Mouse (Mus musculus) Patski (cell line): Measurements from ENCODE around the gene Triap1. TPM values are rescaled to one million over a fixed set of nuclear protein-coding genes. Genes with fewer than 3 reads are reported as not detected.
A peak's percentile ranks its signal among the peaks of the same experiment; 100 is the strongest.

Source experiments
- ATAC-seq: fragments of 100-300 bp; one replicate; pipeline ENCODE4 v1.8.0; 2021
- CTCF ChIA-PET: fragments of 350-600 bp; sonication (Branson Sonifier 250); formaldehyde crosslinking; loops from one replicate; lab custom pipeline; 2022; ENCODE audit warnings: inconsistent platforms; lab: Charles Lee
- POLR2A ChIA-PET: fragments of 350-600 bp; sonication (Branson Sonifier 250); formaldehyde crosslinking; loops from one replicate; lab custom pipeline; 2022; ENCODE audit warnings: antibody characterized with exemption, inconsistent platforms; lab: Charles Lee
- DNase-seq: peaks from one replicate; pipeline ENCODE4 v3.0.0-alpha.2; 2011; ENCODE audit warnings: low read depth, low spot score
- H3K27me3 ChIP-seq: fragments of 371-371 bp; one replicate; pipeline ENCODE4 v1.5.1; 2021
- CTCF ChIP-seq: fragments of 100-300 bp; IDR thresholded peaks from one replicate; pipeline ENCODE4 v1.5.1; 2021
- in situ Hi-C: fragments of 300-500 bp; cut with MboI; formaldehyde crosslinking; loops from 3 replicates; pipeline ENCODE4 v1.11.1; 2018; ENCODE audit warnings: low pct_unique_long_range_greater_than_20kb, mixed read lengths
- polyA plus RNA-seq: library from polyadenylated mRNA; unstranded; gene quantifications from one replicate; pipeline ENCODE4 v1.2.3, GENCODE M21; 2021

Gene Triap1
- polyA plus RNA-seq, 1 experiment from 2014 or later, result 46.1 TPM

DNA sequence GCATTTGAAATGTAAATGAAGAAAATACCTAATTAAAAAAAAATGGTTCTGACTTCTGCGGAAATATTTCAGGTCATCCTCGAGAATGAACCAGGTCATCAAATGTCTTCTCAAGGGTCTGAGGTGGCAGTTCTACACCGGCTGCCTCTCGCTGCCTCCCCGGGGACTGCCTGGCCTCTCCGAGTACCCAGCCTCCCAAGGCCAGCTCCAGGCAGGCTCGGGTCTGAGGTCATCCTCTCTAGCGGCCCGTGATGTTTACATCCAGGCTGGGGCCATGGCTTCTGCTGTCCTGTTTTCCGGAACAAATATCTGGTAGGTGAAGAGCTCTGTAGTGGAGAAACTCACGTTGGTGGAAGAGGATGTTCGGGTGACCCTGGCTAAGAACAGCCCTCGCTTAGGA, 14.0 kb downstream of the Triap1 start:
- ChIA-PET CTCF (interaction anchor here (1.2 kb wide), 1 partner anchor 87 kb away, joined by 5 read pairs; no protein-coding TSS in a partner anchor), POLR2A (no interaction called here)
- H3K27me3 ChIP-seq, result peaks cover 4% of the 10 kb centered on the region
- DNase-seq, result no peak
- in situ Hi-C loops, result loop anchor here (5.0 kb wide), 2 partner anchors 47 to 87 kb away; no protein-coding TSS in a partner anchor
- no peak for TF ChIP-seq CTCF
- ATAC-seq, result no peak

DNA sequence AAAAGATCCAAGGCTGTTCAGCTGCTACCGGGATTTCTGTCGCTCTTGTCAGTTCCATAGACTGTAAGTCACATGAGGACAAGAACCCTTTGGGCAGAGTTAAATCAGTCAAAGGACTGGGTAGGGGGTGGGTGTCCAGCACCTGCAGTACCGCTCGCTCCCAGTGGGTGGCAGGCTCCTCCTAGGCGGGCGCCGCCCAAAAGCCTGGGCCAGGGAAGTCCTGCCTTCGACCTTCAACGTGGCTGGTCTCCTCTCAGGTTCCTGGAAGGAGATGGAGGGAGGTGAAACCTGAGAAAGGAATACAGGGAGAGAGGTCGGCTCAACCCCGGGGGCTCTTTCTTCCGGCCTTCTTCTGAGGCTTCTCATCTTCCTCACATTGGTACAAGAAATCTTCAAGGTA, 17.8 kb downstream of the Triap1 start:
- CTCF ChIA-PET, result interaction anchor here (0.8 to 2.6 kb wide), 3 partner anchors 11 to 82 kb away, joined by 3 to 13 read pairs (median 4); no protein-coding TSS in a partner anchor
- ATAC-seq (peak; percentile 79), DNase-seq (peak; percentile 25)
- H3K27me3 ChIP-seq, result peaks cover 4% of the 10 kb centered on the region
- in situ Hi-C loops, result loop anchor here (5.0 kb wide), 2 partner anchors 43 to 83 kb away; no protein-coding TSS in a partner anchor
- TF ChIP-seq CTCF, result peak; percentile 99
- POLR2A ChIA-PET, result interaction anchor here (0.6 to 1.3 kb wide), 3 partner anchors 10 to 347 kb away, joined by 3 to 4 read pairs (median 3); partner anchors contain the start of gene Cox6a1

DNA sequence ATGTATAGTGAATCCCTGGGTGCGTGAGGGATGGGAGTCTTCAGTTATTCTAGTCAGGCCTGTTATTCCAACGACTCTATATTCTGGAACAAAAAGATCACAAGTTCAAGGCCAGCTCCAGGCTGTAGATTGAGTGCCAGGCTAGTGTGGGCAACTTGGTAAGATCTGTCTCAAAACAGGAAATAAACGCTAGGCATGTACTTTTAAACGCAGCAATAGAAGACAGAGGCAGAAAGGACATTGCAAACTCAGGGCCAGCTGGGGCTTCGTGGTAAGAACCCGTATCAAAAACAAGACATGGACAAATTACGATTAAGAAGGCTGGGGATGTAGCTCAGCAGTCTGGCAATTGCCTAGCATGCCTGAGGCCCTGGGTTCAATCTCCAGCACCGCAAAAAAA, 18.4 kb downstream of the Triap1 start:
- ChIA-PET CTCF (interaction anchor here (0.7 to 2.6 kb wide), 6 partner anchors 8 to 112 kb away, joined by 3 to 13 read pairs (median 3); no protein-coding TSS in a partner anchor), POLR2A (interaction anchor here (0.8 to 1.3 kb wide), 2 partner anchors 10 to 113 kb away, joined by 3 to 4 read pairs; partner anchors contain the start of gene Cox6a1)
- DNase-seq (no peak), ATAC-seq (no peak)
- peaks cover 4% of the 10 kb centered on the region for H3K27me3 ChIP-seq
- TF ChIP-seq CTCF, result no peak
- in situ Hi-C loops, result loop anchor here (5.0 kb wide), 2 partner anchors 43 to 83 kb away; no protein-coding TSS in a partner anchor

DNA sequence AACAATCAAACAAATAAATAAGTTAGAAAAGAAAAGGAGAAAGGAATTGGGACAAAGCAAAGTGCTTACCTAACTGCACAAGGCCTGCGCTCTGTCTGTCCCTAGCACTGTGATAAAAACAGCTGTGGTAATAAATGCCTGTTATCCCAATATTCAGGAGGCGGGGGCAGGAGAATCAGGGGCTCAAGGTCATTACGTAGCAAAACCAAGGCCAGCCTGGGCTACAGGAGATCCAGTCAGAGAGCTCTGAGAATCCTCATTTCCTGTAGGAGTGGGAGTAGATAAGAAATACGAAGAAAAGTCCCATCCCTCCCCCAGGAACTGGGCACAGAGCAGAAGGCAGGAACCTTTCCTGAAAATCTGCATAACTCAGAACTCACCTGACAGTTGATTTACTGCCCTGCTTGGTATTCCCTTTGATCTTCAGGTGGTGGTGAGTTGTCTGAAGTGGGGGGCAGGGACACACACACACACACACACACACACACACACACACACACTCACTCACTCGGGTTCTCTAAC, 18.9 kb downstream of the Triap1 start:
- in situ Hi-C loops, result loop anchor here (5.0 kb wide), 2 partner anchors 42 to 82 kb away; no protein-coding TSS in a partner anchor
- DNase-seq, result no peak
- no peak for ATAC-seq
- peaks cover 4% of the 10 kb centered on the region for H3K27me3 ChIP-seq
- no peak for TF ChIP-seq CTCF
- ChIA-PET POLR2A (interaction anchor here (0.8 to 1.3 kb wide), 2 partner anchors 11 to 113 kb away, joined by 3 to 4 read pairs; partner anchors contain the start of gene Cox6a1), CTCF (interaction anchor here (0.7 to 2.6 kb wide), 5 partner anchors 8 to 111 kb away, joined by 3 to 13 read pairs (median 3); no protein-coding TSS in a partner anchor)

DNA sequence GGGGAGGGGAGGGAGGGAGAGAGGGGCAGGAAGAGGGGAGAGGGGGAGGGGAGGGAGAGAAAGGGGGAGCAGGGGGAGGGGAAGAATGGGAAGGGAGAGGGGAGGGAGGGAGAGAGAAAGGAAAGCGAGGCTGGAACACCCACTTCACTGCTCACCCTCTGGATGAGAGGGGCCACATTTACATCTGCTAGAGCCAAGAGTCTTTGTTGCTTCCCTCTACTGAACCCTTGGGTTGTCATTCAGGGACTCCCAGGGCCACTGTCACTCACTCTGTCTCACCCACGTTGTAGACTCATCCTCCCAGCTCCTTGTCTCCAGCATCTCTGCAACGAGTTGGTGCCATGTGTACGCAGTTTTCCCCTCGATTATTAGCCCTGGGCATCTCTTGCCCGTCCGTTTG, 21.2 kb downstream of the Triap1 start:
- CTCF ChIA-PET, result no interaction called here
- no peak for TF ChIP-seq CTCF
- H3K27me3 ChIP-seq, result no peaks in the 10 kb centered on the region
- in situ Hi-C loops, result no loop called here
- no peak for DNase-seq
- POLR2A ChIA-PET, result no interaction called here
- ATAC-seq, result no peak

DNA sequence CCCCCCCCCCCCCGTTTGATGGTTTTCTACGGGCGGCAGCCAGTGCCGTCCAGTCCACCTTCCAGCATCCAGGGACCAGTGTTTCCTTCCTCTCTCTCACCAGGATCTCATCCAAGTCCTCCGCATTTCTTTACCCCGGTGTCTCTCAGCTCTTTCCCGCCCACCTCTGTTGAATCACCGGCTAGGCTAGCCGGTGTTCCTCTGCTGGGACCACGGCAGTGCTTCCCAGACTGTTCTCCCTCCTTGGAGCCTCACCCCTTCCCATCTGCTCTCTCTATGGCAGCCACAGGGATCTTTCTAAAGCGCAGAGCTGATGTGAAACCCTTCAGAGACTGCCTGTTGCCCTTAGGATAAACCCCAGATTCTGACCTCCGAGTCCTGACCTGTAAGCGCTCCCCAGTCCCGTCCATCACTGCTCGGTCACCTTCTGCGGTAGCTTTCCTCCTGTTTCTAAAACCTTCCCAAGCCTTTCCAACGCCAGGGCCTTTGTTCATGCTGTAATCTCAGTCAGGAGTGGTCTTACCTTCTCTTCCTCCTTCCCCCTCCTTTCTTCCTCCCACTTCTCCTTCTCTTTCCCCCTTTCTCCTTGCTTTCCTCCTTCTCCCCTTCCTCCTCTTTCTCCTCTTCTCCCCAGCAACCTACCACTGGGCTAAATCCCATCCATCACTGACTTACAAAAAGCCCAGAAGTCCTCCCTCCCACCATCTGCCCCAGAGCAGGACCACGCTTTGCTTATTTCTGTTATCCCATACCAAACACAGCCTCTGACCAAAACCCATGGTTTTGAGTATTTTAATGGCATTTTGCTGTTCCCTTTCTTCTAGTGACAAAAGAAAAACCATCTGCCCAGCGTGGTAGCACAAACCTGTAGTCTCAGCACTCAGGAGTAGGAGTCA, 22.0 kb downstream of the Triap1 start:
- POLR2A ChIA-PET, result no interaction called here
- in situ Hi-C loops, result no loop called here
- ATAC-seq (no peak), DNase-seq (no peak)
- TF ChIP-seq CTCF, result no peak
- no peaks in the 10 kb centered on the region for H3K27me3 ChIP-seq
- CTCF ChIA-PET, result no interaction called here

DNA sequence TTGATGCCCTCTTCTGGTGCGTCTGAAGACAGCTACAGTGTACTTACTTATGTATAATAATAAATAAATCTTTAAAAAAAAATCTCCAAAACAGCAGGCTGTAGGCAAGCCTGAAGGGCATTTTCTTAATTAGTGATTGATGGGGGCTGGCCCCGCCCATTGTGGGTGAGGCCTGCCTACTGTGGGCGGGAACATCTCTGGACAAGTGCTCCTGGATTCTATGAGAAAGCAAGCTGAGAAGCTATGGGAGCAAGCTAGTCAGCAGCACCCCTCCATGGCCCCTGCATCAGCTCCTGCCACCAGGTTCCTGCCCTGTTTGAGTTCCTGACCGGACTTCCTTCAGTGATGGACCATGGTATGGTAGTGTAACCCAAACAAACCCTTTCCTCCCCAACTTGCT, 23.8 kb downstream of the Triap1 start:
- no peak for DNase-seq
- CTCF ChIA-PET, result no interaction called here
- H3K27me3 ChIP-seq, result no peaks in the 10 kb centered on the region
- POLR2A ChIA-PET, result interaction anchor here (0.7 kb wide), 1 partner anchor 39 kb away, joined by 3 read pairs; no protein-coding TSS in a partner anchor
- in situ Hi-C loops, result no loop called here
- ATAC-seq, result no peak
- TF ChIP-seq CTCF, result no peak

DNA sequence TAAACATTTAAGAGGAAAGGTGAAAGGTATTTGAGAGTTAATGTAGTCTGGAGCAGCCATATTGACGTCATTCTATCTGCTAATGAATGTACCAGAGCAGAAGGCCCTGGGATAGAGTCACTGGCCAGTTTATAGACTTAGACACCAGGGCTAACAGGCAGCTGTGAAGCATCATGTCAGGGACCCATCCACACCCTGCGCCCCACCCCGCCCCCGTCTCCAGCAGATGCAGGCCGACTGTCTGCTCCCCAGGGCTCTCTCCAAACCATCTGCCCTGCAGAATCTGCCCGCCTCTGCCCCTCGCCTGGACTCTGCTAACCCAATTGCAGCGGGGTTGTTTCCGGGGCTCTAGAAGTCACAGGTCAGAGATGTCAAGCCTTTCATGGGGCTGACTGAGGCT, 30.7 kb downstream of the Triap1 start:
- ATAC-seq (no peak), DNase-seq (no peak)
- ChIA-PET CTCF (interaction anchor here (1.1 kb wide), 1 partner anchor 69 kb away, joined by 5 read pairs; no protein-coding TSS in a partner anchor), POLR2A (no interaction called here)
- TF ChIP-seq CTCF, result no peak
- in situ Hi-C loops, result no loop called here
- H3K27me3 ChIP-seq, result no peaks in the 10 kb centered on the region

DNA sequence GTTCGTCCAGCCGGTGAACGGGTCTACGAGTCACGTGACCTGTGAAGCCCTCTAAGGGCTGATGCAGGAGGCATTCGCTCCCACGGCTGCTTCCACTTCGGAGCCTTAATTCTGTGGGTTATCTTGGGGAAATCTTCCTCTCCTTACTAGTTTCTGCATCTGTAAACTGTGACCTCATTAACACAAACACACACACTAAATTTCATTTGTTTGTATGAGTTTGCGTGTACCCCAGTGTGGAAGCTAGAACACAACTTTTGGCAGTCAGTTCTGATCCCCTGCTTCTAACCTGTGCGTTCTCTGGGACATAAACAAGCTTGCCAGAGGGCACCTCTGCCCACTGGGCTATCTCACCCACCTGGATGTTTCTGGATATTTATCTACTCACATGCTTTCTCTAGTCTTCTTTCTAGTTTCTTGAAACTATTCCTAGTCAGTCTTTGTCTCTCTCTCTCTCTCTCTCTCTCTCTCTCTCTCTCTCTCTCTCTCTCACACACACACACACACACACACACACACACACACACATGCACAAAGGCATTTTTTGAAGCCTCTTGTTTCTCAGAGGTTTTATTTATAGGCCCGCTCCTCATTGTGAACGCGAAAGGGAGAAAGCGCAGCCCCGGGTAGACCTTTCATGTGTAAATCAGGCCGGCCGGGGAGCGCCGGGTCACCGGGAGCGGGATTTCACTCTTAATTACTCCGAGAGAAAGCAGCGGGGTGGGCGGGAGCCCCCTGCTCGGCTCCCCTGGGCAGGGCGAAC, 32.6 kb downstream of the Triap1 start:
- ATAC-seq, result no peak
- no peak for TF ChIP-seq CTCF
- CTCF ChIA-PET, result no interaction called here

More for the DNA sequence above, 32.6 kb downstream of the Triap1 start:
- no peak for DNase-seq
- in situ Hi-C loops, result no loop called here
- POLR2A ChIA-PET, result no interaction called here
- no peaks in the 10 kb centered on the region for H3K27me3 ChIP-seq
